Mouse (Mus musculus) ES-E14 (cell line): ENCODE data around the gene Tmem189.

Experiments
- CHD2 ChIP-seq: IDR thresholded peaks from 2 replicates; pipeline ENCODE4 v1.6.1; 2014; ENCODE audit warnings: mild to moderate bottlenecking, low read depth, low read length, inconsistent platforms
- ZNF384 ChIP-seq: IDR thresholded peaks from 2 replicates; pipeline ENCODE4 v1.6.1; 2012; ENCODE audit warnings: low read depth, low read length, inconsistent platforms

- TF ChIP-seq ZNF384 (no peak), CHD2 (no peak)
Measured at GRCm38 (mm10) chr2:167731149-167731548, 41.5 kb upstream of the Tmem189 start.
